In genomic region chr12:33180421-33180820, GRCm38 (mm10) we compare ENCODE assay signal across 25 mouse cellular contexts. TPM values are rescaled to one million over a fixed set of nuclear protein-coding genes. Genes with fewer than 3 reads are reported as not detected.
DNase-seq lines count a peak whose midpoint lies in the region; TF ChIP-seq lines count a peak whose summit lies in the region.
"Had no signal": no experiment of that assay in that cellular context is flagged by ENCODE, and none has a peak within 500 bp of the region (broad histone marks: within the 10 kb centered on the region; RNA-seq: fewer than 3 reads in every experiment).

No protein-coding gene starts in this region.

- no peak overlapping the region for H3K27ac ChIP-seq in thymus, adult 2 months (ENCODE audit: control insufficient read depth, insufficient read depth, low read length)
- H3K27ac ChIP-seq: embryonic facial prominence, embryonic 13.5 days; embryonic facial prominence, embryonic 15.5 days; forebrain, embryonic 13.5 days; forebrain, embryonic 15.5 days had no signal

- no peak for TF ChIP-seq CTCF in C2C12 (IDR thresholded peaks at IDR 0.05; ENCODE audit: control insufficient read depth, insufficient read depth, insufficient read length)
- TF ChIP-seq CTCF in thymus, adult 2 months (IDR thresholded peaks at IDR 0.05; ENCODE audit: borderline replicate concordance, control insufficient read depth, extremely low read depth, insufficient read depth, low read length, poor library complexity) = no peak

- 95% methylated on average over 2 of the region's 2 CpGs for WGBS in thymus, adult 2 months

- peaks cover 87% of the 10 kb centered on the region for H3K79me2 ChIP-seq in C2C12 (ENCODE audit: control insufficient read depth, insufficient read depth)
- H3K79me2 ChIP-seq in myocyte (ENCODE audit: control insufficient read depth, insufficient read depth) = peaks cover 29% of the 10 kb centered on the region

- H3K4me2 ChIP-seq in myocyte (ENCODE audit: low read depth) = peak overlapping the region; percentile 8
- H3K4me2 ChIP-seq: embryonic facial prominence, embryonic 13.5 days; embryonic facial prominence, embryonic 15.5 days; forebrain, embryonic 13.5 days; forebrain, embryonic 15.5 days had no signal

- TF ChIP-seq POLR2A in myocyte (IDR thresholded peaks at IDR 0.05; ENCODE audit: insufficient read length, low read depth) = no peak
- no peak for TF ChIP-seq POLR2A in thymus, adult 2 months (IDR thresholded peaks at IDR 0.05; ENCODE audit: control insufficient read depth, extremely low read depth, insufficient read depth, low read length, poor library complexity)

- peaks cover 26% of the 10 kb centered on the region for H3K79me3 ChIP-seq in C2C12 (ENCODE audit: low read depth)

- H3ac ChIP-seq in C2C12 (ENCODE audit: control insufficient read depth, insufficient read length, low read depth) (no peak overlapping the region), myocyte (ENCODE audit: control insufficient read depth, insufficient read length) (no peak overlapping the region)

- H3K27me3 ChIP-seq in C2C12 (ENCODE audit: control insufficient read depth, insufficient read depth, insufficient read length) = no peaks in the 10 kb centered on the region
- no peaks in the 10 kb centered on the region for H3K27me3 ChIP-seq in myocyte (ENCODE audit: control insufficient read depth, insufficient read depth, insufficient read length)
- no peaks in the 10 kb centered on the region for H3K27me3 ChIP-seq in thymus, adult 2 months (ENCODE audit: control insufficient read depth, insufficient read depth, low read length)
- H3K27me3 ChIP-seq: embryonic facial prominence, embryonic 13.5 days; embryonic facial prominence, embryonic 15.5 days; forebrain, embryonic 13.5 days; forebrain, embryonic 15.5 days; Patski had no signal

- H3K36me3 ChIP-seq in C2C12 (ENCODE audit: control insufficient read depth, insufficient read depth) (no peaks in the 10 kb centered on the region), myocyte (ENCODE audit: control insufficient read depth, insufficient read depth) (no peaks in the 10 kb centered on the region)
- no peaks in the 10 kb centered on the region for H3K36me3 ChIP-seq in thymus, adult 2 months (ENCODE audit: control insufficient read depth, insufficient read depth, low read length)
- H3K36me3 ChIP-seq: embryonic facial prominence, embryonic 13.5 days; embryonic facial prominence, embryonic 15.5 days; forebrain, embryonic 15.5 days had no signal

- DNase-seq in lung, postnatal 36 days = peak; percentile 28
- DNase-seq in lung, postnatal 10 days = no peak
- peak; percentile 83 for DNase-seq in adipocyte (ENCODE audit: low spot score)
- no peak for DNase-seq in urinary bladder, postnatal 10 days (ENCODE audit: low spot score)
- DNase-seq in thymus, adult 2 months = no peak
- no peak for DNase-seq in ovary, postnatal 36 days (ENCODE audit: low spot score)
- DNase-seq: adrenal gland, adult 2 months; adrenal gland, postnatal 10 days; adrenal gland, postnatal 25 days; B cell, adult 2 months; cerebellum, adult 11 months; cerebellum, adult 18-20 months; cerebellum, adult 8-10 months; cerebellum, adult 9-11 months; cerebellum, postnatal 14 days; cerebellum, postnatal 36 days; embryo, embryonic 11 days; forebrain, postnatal 0 days had no signal

- peaks cover 21% of the 10 kb centered on the region for H3K4me1 ChIP-seq in thymus, adult 2 months (replicated peaks; ENCODE audit: control insufficient read depth, insufficient read depth, low read length)

- H3K4me3 ChIP-seq in C2C12 (ENCODE audit: insufficient read depth, poor library complexity, severe bottlenecking) = no peak overlapping the region
- H3K4me3 ChIP-seq in myocyte = no peak overlapping the region
- H3K4me3 ChIP-seq in thymus, adult 2 months (ENCODE audit: control insufficient read depth, insufficient read depth, low read length) = no peak overlapping the region
- H3K4me3 ChIP-seq: embryonic facial prominence, embryonic 13.5 days; embryonic facial prominence, embryonic 15.5 days; forebrain, embryonic 13.5 days; forebrain, embryonic 15.5 days had no signal

TF ChIP-seq in C2C12, 6 proteins besides CTCF, POLR2A, EP300 and RAD21:
- TF ChIP-seq FOSL1 (IDR thresholded peaks at IDR 0.05; ENCODE audit: insufficient read depth, low read length, poor library complexity, severe bottlenecking) = no peak
- TF ChIP-seq CEBPB (IDR thresholded peaks at IDR 0.05; ENCODE audit: low read depth) = peak; percentile 60
- no peak for TF ChIP-seq USF1 (IDR thresholded peaks at IDR 0.05; ENCODE audit: low read depth)
- TF ChIP-seq MAX (IDR thresholded peaks at IDR 0.05) = no peak

TF ChIP-seq in myocyte, 11 proteins besides CTCF, POLR2A, EP300 and RAD21:
- TF ChIP-seq CEBPB (IDR thresholded peaks at IDR 0.05; ENCODE audit: insufficient read depth, poor library complexity, severe bottlenecking) = 0 out of 2 replicates have a peak, but pooled peaks have one; percentile 52
- TF ChIP-seq TCF3 (IDR thresholded peaks at IDR 0.05; ENCODE audit: insufficient read length, low read depth) = no peak

RNA-seq across cellular contexts. Expression of gene Atxn7l1, which starts 32.9 kb away (rescaled TPM):
- 14.6 TPM for polyA plus RNA-seq in C2C12 (2012; fragmentation: generic; extraction: Trizol)
- polyA plus RNA-seq in myocyte (2012; fragmentation: generic; extraction: Trizol) = 12.4 TPM
- polyA plus RNA-seq in thymus, adult 2 months (2012; rRNA removed) = 129 and 141 TPM in 2 replicates

Comparison
In these comparisons a context has a peak if more than half of its experiments do, and no peak if none do; other contexts are left out.
1. DNase-seq: peak in lung, postnatal 36 days (single experiment) and adipocyte (single experiment); none in lung, postnatal 10 days (single experiment), urinary bladder, postnatal 10 days (single experiment), thymus, adult 2 months (single experiment) and ovary, postnatal 36 days (single experiment).